In the genomic region with DNA sequence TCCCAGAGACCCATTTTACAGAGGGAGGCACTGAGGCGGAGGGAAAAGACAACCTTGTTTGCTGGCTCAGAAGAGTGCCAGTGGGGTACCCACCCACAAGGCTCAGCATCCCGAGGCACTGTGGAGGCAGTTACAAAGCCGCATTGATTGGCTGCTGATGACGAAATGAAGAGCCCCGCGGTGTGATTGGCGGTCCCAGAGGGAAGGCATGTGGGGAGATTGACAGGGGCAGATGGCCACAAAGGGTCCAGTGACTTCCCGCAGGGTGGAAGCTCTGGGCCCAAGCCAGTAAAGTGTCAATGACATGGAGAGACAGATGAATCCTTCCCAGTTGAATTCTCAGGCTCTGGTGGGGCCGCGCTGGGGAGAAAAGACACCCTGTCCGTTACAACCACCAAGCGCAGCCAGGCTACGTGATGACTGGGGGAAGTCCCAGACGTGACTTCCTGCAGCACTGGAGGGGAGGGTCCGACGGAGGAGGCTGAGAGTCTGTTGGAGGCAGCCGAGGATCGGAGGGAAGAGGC, we compare ENCODE assay signal across 8 mouse cellular contexts. TPM values are rescaled to one million over a fixed set of nuclear protein-coding genes. Genes with fewer than 3 reads are reported as not detected.
DNase-seq lines count a peak whose midpoint lies in the region; ATAC-seq lines count a peak whose summit lies in the region.

No protein-coding gene starts in this region.

- H3K27ac ChIP-seq in heart, embryonic 10.5 days: peak overlapping the region; percentile 73
- no peak overlapping the region for H3K27ac ChIP-seq in liver, embryonic 13.5 days

- no peak overlapping the region for H3K9ac ChIP-seq in liver, embryonic 13.5 days

- H3K9me3 ChIP-seq in heart, embryonic 10.5 days: no peaks in the 10 kb centered on the region
- H3K9me3 ChIP-seq in liver, embryonic 13.5 days (replicated peaks): no peaks in the 10 kb centered on the region; the same call in 1 of the 2 replicates

- peak; percentile 88 for DNase-seq in heart, embryonic 10.5 days (ENCODE audit: low spot score)
- no peak for DNase-seq in heart, adult 8-10 months (ENCODE audit: low spot score)
- DNase-seq in cerebellum, postnatal 25 days: peak; percentile 31 to 56
- DNase-seq in gastrocnemius, postnatal 10 days: peak; percentile 82
- peak; percentile 15 to 60 for DNase-seq in kidney, postnatal 25 days
- DNase-seq in liver, embryonic 13.5 days: no peak
- DNase-seq in retina, embryonic 14.5 days (ENCODE audit: low spot score): peak; percentile 84
- no peak for DNase-seq in MN1 (ENCODE audit: low spot score)

- peaks cover 31% of the 10 kb centered on the region for H3K4me1 ChIP-seq in heart, embryonic 10.5 days
- peaks cover 22% of the 10 kb centered on the region; the same call in 1 of the 2 replicates for H3K4me1 ChIP-seq in liver, embryonic 13.5 days (replicated peaks)

- 14% methylated on average over 18 of the region's 18 CpGs for WGBS in heart, embryonic 10.5 days
- 11% methylated on average over 18 of the region's 18 CpGs for WGBS in liver, embryonic 13.5 days (ENCODE audit: insufficient replicate concordance)

- H3K36me3 ChIP-seq in heart, embryonic 10.5 days: peaks cover 45% of the 10 kb centered on the region
- H3K36me3 ChIP-seq in liver, embryonic 13.5 days: peaks cover 30% of the 10 kb centered on the region

- peak overlapping the region; percentile 42 for H3K4me3 ChIP-seq in heart, embryonic 10.5 days
- no peak overlapping the region for H3K4me3 ChIP-seq in liver, embryonic 13.5 days (replicated peaks)

- ATAC-seq in liver, embryonic 13.5 days (ENCODE audit: low read depth): peak; percentile 32

- no peaks in the 10 kb centered on the region for H3K27me3 ChIP-seq in heart, embryonic 10.5 days (ENCODE audit: insufficient read depth, poor library complexity, severe bottlenecking)
- H3K27me3 ChIP-seq in liver, embryonic 13.5 days: 0 out of 2 replicates have a peak, but pooled peaks cover 13% of the 10 kb centered on the region

- H3K4me2 ChIP-seq in liver, embryonic 13.5 days: peak overlapping the region; percentile 17

RNA-seq across cellular contexts. Expression of a gene that starts 14.5 kb away (rescaled TPM):
- polyA plus RNA-seq in heart, embryonic 10.5 days (2016; fragmentation: Nextera tagmentation; extraction: Ambion mirVana): 254 and 329 TPM in 2 replicates
- 10 to 100 TPM in 3 of 4 experiments, 1 to 10 TPM in 1; 9.9 to 28.6 (median 23.6) TPM for total RNA-seq in heart, adult 8-10 months (2022)
- 100 to 1,000 TPM in 1 of 2 experiments, 10 to 100 TPM in 1; 94.0 to 121 TPM for total RNA-seq in gastrocnemius, postnatal 10 days (2021)
- 29.5 and 38.3 TPM in 2 replicates for polyA plus RNA-seq in liver, embryonic 13.5 days (2015; fragmentation: Nextera tagmentation; extraction: Ambion mirVana)

Comparison
In these comparisons a context has a peak if more than half of its experiments do, and no peak if none do; other contexts are left out.
1. DNase-seq: peak in heart, embryonic 10.5 days (single experiment), cerebellum, postnatal 25 days (2 of 2), gastrocnemius, postnatal 10 days (single experiment), kidney, postnatal 25 days (2 of 2) and retina, embryonic 14.5 days (single experiment); none in heart, adult 8-10 months (single experiment), liver, embryonic 13.5 days (single experiment) and MN1 (single experiment).